Mouse (Mus musculus) G1E (cell line): Measurements from ENCODE around the gene Ggt5. TPM values are rescaled to one million over a fixed set of nuclear protein-coding genes. Genes with fewer than 3 reads are reported as not detected.

Experiments
- ATAC-seq: 2 replicates; pipeline ENCODE4 v1.8.0; 2016; ENCODE audit warnings: mild to moderate bottlenecking; ENCODE audit not compliant: insufficient number of reproducible peaks, poor library complexity, low FRiP score, severe bottlenecking; ENCODE audit errors: extremely low read depth
- DNase-seq: peaks from one replicate; pipeline ENCODE4 v3.0.0; 2012; ENCODE audit warnings: low spot score
- H3K27me3 ChIP-seq: 2 replicates; pipeline ENCODE4 v1.6.1; 2012; ENCODE audit warnings: mild to moderate bottlenecking, low read length, inconsistent platforms; ENCODE audit not compliant: insufficient read depth
- H3K36me3 ChIP-seq: replicated peaks from 2 replicates; pipeline ENCODE3; 2012; ENCODE audit warnings: mild to moderate bottlenecking, inconsistent platforms
- H3K4me1 ChIP-seq: 2 replicates; pipeline ENCODE4 v1.6.1; 2012; ENCODE audit warnings: low read depth, low read length, inconsistent platforms, mixed read lengths; ENCODE audit not compliant: insufficient read depth
- H3K4me3 ChIP-seq: 2 replicates; pipeline ENCODE4 v1.5.1; 2012; ENCODE audit warnings: low read depth, mild to moderate bottlenecking, inconsistent platforms, low read length, moderate library complexity, mixed read lengths
- H3K9me3 ChIP-seq: replicated peaks from 2 replicates; pipeline ENCODE4 v1.6.1; 2012; ENCODE audit warnings: inconsistent platforms
- CTCF ChIP-seq: IDR thresholded peaks from 2 replicates; pipeline ENCODE4 v1.5.1; 2012; ENCODE audit warnings: low read depth, low read length, inconsistent platforms, mixed read lengths
- GATA1 ChIP-seq: IDR thresholded peaks from 2 replicates; pipeline ENCODE4 v1.6.1; 2012; ENCODE audit warnings: borderline replicate concordance, low read length, inconsistent platforms, mixed read lengths
- GATA2 ChIP-seq: IDR thresholded peaks from 2 replicates; pipeline ENCODE4 v1.6.1; 2012; ENCODE audit warnings: low read depth, low read length, inconsistent platforms, borderline replicate concordance
- POLR2AphosphoS5 ChIP-seq: IDR thresholded peaks from 2 replicates; pipeline ENCODE4 v1.6.1; 2012; ENCODE audit warnings: low read depth, low read length, inconsistent platforms; ENCODE audit not compliant: insufficient replicate concordance
- TAL1 ChIP-seq: conservative IDR thresholded peaks from 2 replicates; pipeline ENCODE4 v1.6.1; 2012; ENCODE audit warnings: low read depth, low read length, inconsistent platforms, mixed read lengths
- polyA plus RNA-seq: library from polyadenylated mRNA; stranded (reverse); fragments of >175 nt; gene quantifications from 2 replicates; pipeline ENCODE4 v1.2.3, GENCODE M21; 2012
- total RNA-seq, 2 experiments: library from RNA; stranded (forward) in 1 of 2; stranded (reverse) in 1 of 2; fragments of 200-1000 nt in 1 of 2; fragments of >200 nt in 1 of 2; fragmentation: Nextera tagmentation in 1 of 2; gene quantifications; 2 replicates each; pipeline ENCODE4 v1.2.3; 2014 to 2017

Gene Ggt5
- total and polyA plus RNA-seq, 3 experiments: 0.22 TPM; not detected in 2

DNA sequence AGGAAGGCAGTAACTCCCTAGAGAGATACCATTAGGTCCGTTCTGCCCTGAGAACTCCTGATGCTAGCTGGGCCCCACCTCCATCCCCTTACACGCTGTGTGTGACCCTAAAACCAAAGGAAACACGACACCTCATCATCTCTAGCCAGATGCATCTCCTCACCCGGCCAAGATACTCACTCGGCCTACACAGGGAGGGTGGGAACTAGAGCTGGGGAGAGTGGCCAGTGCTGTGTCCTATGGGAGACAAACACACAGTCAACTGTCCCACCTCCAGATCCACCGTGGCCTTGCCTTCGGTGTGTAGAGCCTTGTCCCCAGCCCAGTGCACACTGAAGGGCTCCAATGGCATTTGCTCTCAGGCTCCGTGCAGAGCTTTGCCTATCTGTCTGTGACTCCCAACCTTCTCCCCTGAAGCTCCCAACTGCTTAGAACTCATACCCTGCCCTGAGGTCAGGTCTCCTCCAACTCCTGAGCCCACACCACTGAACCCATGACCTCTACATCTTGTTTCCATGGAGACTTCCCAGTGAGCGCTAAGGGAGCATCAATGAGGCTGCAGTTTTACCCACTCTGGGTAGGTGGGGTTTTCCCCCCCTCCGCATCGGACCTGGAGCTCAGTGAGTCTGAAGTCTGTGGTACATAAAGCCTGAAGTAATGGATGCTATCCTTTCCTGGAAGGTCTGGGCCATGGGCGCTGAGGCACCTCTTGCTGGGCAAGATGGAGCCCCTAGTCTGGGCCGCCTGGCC is 36.3 kb upstream of the Ggt5 start:
- Histone ChIP-seq H3K36me3 (no peaks in the 10 kb centered on the region), H3K4me1 (peaks cover 4% of the 10 kb centered on the region; the same call in 1 of the 2 replicates), H3K9me3 (no peaks in the 10 kb centered on the region), H3K27me3 (peaks cover 38% of the 10 kb centered on the region), H3K4me3 (no peak overlapping the region)
- no peak for TF ChIP-seq POLR2AphosphoS5
- no peak for DNase-seq
- ATAC-seq: no peak

DNA sequence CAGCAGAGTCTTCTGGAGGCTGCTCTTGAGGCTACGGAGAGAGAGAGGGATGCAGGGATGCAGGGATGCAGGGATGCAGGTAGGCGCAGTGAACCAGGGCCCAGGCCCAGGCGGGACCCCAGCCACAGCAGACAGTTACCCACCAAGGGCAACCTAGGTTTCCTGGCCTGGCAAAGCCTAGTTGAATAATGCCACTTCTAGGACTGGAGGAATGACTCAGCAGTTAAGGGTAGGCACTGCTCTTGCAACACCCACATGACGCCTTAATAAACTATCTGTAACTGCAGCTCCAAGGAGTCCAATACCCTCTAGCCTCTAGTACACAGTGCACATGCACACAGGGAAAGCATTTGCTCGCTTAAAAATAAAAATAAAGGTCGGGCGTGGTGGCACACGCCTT is 35.0 kb upstream of the Ggt5 start:
- TF ChIP-seq GATA2: no peak
- TF ChIP-seq CTCF: no peak
- no peak for TF ChIP-seq TAL1
- no peak for TF ChIP-seq POLR2AphosphoS5
- no peak for TF ChIP-seq GATA1
- Histone ChIP-seq H3K36me3 (no peaks in the 10 kb centered on the region), H3K4me3 (no peak overlapping the region), H3K4me1 (peaks cover 4% of the 10 kb centered on the region; the same call in 1 of the 2 replicates), H3K27me3 (peaks cover 39% of the 10 kb centered on the region), H3K9me3 (no peaks in the 10 kb centered on the region)
- no peak for DNase-seq
- no peak for ATAC-seq

GRCm38 (mm10) chr10:75555557-75555956 is 33.6 kb upstream of the Ggt5 start:
- no peak for DNase-seq
- peaks cover 54% of the 10 kb centered on the region for H3K27me3 ChIP-seq
- peaks cover 4% of the 10 kb centered on the region; the same call in 1 of the 2 replicates for H3K4me1 ChIP-seq
- no peaks in the 10 kb centered on the region for H3K9me3 ChIP-seq
- H3K36me3 ChIP-seq: no peaks in the 10 kb centered on the region
- TF ChIP-seq POLR2AphosphoS5 (no peak), GATA1 (no peak), CTCF (no peak), GATA2 (no peak), TAL1 (no peak)
- ATAC-seq: no peak
- H3K4me3 ChIP-seq: no peak overlapping the region

DNA sequence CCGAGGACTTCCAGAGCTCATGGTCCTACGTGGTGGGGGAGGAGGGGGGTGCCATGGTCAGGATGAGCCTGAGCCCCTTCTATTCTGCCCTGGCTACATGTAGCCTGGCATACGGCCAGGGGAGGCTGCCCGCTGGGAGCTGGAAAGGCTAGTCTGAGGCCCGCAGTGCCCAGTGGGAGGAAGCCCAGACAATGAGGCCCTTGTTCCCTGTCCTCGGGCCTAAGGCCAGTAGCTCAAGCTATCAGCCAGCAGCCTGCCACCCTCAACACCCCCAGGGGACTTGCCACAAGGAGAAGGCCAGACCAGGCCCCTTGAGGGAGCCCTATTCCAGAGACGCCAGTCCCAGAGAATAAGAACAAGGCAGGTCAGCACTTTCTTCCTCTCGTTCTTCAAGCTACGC is 33.1 kb upstream of the Ggt5 start:
- no peak overlapping the region for H3K4me3 ChIP-seq
- ATAC-seq (no peak), DNase-seq (no peak)
- H3K4me1 ChIP-seq: peaks cover 4% of the 10 kb centered on the region; the same call in 1 of the 2 replicates
- TF ChIP-seq GATA1 (no peak), GATA2 (no peak), POLR2AphosphoS5 (no peak), CTCF (no peak), TAL1 (no peak)
- no peaks in the 10 kb centered on the region for H3K9me3 ChIP-seq
- H3K27me3 ChIP-seq: peaks cover 57% of the 10 kb centered on the region
- H3K36me3 ChIP-seq: no peaks in the 10 kb centered on the region

- no peak for TF ChIP-seq CTCF
- no peak for TF ChIP-seq GATA2
- TF ChIP-seq GATA1: no peak
- no peak for TF ChIP-seq POLR2AphosphoS5
- no peak for TF ChIP-seq TAL1
- no peak for ATAC-seq
- Histone ChIP-seq H3K9me3 (no peaks in the 10 kb centered on the region), H3K27me3 (peaks cover 59% of the 10 kb centered on the region), H3K36me3 (no peaks in the 10 kb centered on the region), H3K4me3 (no peak overlapping the region), H3K4me1 (peaks cover 4% of the 10 kb centered on the region; the same call in 1 of the 2 replicates)
- DNase-seq: no peak
These were observed 30.6 kb upstream of the Ggt5 start for GRCm38 (mm10) chr10:75558515-75558914.

GRCm38 (mm10) chr10:75559041-75559675 is 30.0 kb upstream of the Ggt5 start:
- Histone ChIP-seq H3K4me3 (no peak overlapping the region), H3K9me3 (no peaks in the 10 kb centered on the region), H3K27me3 (peaks cover 60% of the 10 kb centered on the region), H3K36me3 (no peaks in the 10 kb centered on the region), H3K4me1 (peaks cover under 1% of the 10 kb centered on the region; the same call in 1 of the 2 replicates)
- ATAC-seq (no peak), DNase-seq (no peak)
- TF ChIP-seq POLR2AphosphoS5 (no peak), CTCF (no peak), GATA2 (no peak), GATA1 (no peak), TAL1 (no peak)
